In genomic region chr13:107597217-107597616, GRCm38 (mm10) we compare ENCODE assay signal across 22 mouse cellular contexts.
DNase-seq lines count a peak whose midpoint lies in the region; ATAC-seq lines count a peak whose summit lies in the region.
"Had no signal": no experiment of that assay in that cellular context is flagged by ENCODE, and none has a peak within 500 bp of the region (broad histone marks: within the 10 kb centered on the region; RNA-seq: fewer than 3 reads in every experiment).

No protein-coding gene starts in this region.

- DNase-seq in midbrain, embryonic 10.5 days (ENCODE audit: low spot score): no peak
- no peak for DNase-seq in neural tube, embryonic 10.5 days (ENCODE audit: extremely low spot score, low spot score)
- no peak for DNase-seq in hindbrain, embryonic 14.5 days (ENCODE audit: low spot score)
- DNase-seq: adrenal gland, adult 2 months; adrenal gland, postnatal 10 days; adrenal gland, postnatal 25 days; cerebellum, adult 11 months; cerebellum, adult 18-20 months; cerebellum, adult 8-10 months; cerebellum, adult 9-11 months; cerebellum, postnatal 14 days; cerebellum, postnatal 36 days; embryo, embryonic 11 days had no signal

- 0 out of 2 replicates have a peak, but pooled peaks cover 6% of the 10 kb centered on the region for H3K27me3 ChIP-seq in midbrain, embryonic 10.5 days (ENCODE audit: low read depth, poor library complexity, severe bottlenecking)
- H3K27me3 ChIP-seq in midbrain, embryonic 16.5 days (ENCODE audit: control insufficient read depth, insufficient read depth, low read depth, low read length): no peaks in the 10 kb centered on the region
- no peaks in the 10 kb centered on the region for H3K27me3 ChIP-seq in neural tube, embryonic 13.5 days
- no peaks in the 10 kb centered on the region for H3K27me3 ChIP-seq in hindbrain, embryonic 14.5 days (ENCODE audit: control insufficient read depth, insufficient read depth, low read length)
- H3K27me3 ChIP-seq: embryonic facial prominence, embryonic 15.5 days had no signal

- no peak overlapping the region for H3K4me2 ChIP-seq in midbrain, embryonic 16.5 days (ENCODE audit: low read length)
- no peak overlapping the region for H3K4me2 ChIP-seq in neural tube, embryonic 13.5 days
- H3K4me2 ChIP-seq in hindbrain, embryonic 14.5 days (replicated peaks): no peak overlapping the region
- H3K4me2 ChIP-seq: embryonic facial prominence, embryonic 13.5 days; embryonic facial prominence, embryonic 15.5 days; forebrain, embryonic 12.5 days had no signal

- 80% methylated on average over 2 of the region's 2 CpGs for WGBS in midbrain, embryonic 10.5 days
- WGBS in midbrain, embryonic 16.5 days: 72% methylated on average over 2 of the region's 2 CpGs
- 30% methylated on average over 2 of the region's 2 CpGs for WGBS in neural tube, embryonic 13.5 days
- 53% methylated on average over 2 of the region's 2 CpGs for WGBS in hindbrain, embryonic 14.5 days

- no peaks in the 10 kb centered on the region for H3K9me3 ChIP-seq in midbrain, embryonic 10.5 days (replicated peaks)
- no peaks in the 10 kb centered on the region for H3K9me3 ChIP-seq in midbrain, embryonic 16.5 days (replicated peaks; ENCODE audit: control insufficient read depth, low read length, poor library complexity, severe bottlenecking)
- no peaks in the 10 kb centered on the region for H3K9me3 ChIP-seq in neural tube, embryonic 13.5 days
- H3K9me3 ChIP-seq in hindbrain, embryonic 14.5 days (ENCODE audit: control insufficient read depth, low read length): no peaks in the 10 kb centered on the region
- H3K9me3 ChIP-seq: embryonic facial prominence, embryonic 13.5 days; embryonic facial prominence, embryonic 15.5 days; forebrain, embryonic 10.5 days; forebrain, embryonic 12.5 days had no signal

- peaks cover 59% of the 10 kb centered on the region for H3K4me1 ChIP-seq in midbrain, embryonic 10.5 days
- peaks cover 5% of the 10 kb centered on the region for H3K4me1 ChIP-seq in midbrain, embryonic 16.5 days (ENCODE audit: control insufficient read depth, insufficient read depth, low read length)
- peaks cover 40% of the 10 kb centered on the region for H3K4me1 ChIP-seq in neural tube, embryonic 13.5 days (replicated peaks)
- peaks cover 15% of the 10 kb centered on the region for H3K4me1 ChIP-seq in hindbrain, embryonic 14.5 days (replicated peaks; ENCODE audit: control insufficient read depth, insufficient read depth, low read length)
- H3K4me1 ChIP-seq: embryonic facial prominence, embryonic 15.5 days had no signal

- H3K9ac ChIP-seq in midbrain, embryonic 16.5 days (ENCODE audit: low read depth, low read length): no peak overlapping the region
- H3K9ac ChIP-seq in neural tube, embryonic 13.5 days: no peak overlapping the region
- no peak overlapping the region for H3K9ac ChIP-seq in hindbrain, embryonic 14.5 days
- H3K9ac ChIP-seq: embryonic facial prominence, embryonic 13.5 days; embryonic facial prominence, embryonic 15.5 days; forebrain, embryonic 12.5 days had no signal

- no peak for ATAC-seq in midbrain, embryonic 16.5 days
- ATAC-seq in neural tube, embryonic 13.5 days (ENCODE audit: low read depth): peak; percentile 74
- no peak for ATAC-seq in hindbrain, embryonic 14.5 days (ENCODE audit: low FRiP score)
- ATAC-seq: forebrain, embryonic 14.5 days; forebrain, embryonic 16.5 days had no signal

- H3K27ac ChIP-seq in midbrain, embryonic 10.5 days (replicated peaks): peak overlapping the region; percentile 74; the same call in 1 of the 2 replicates
- H3K27ac ChIP-seq in midbrain, embryonic 16.5 days (ENCODE audit: low read length): no peak overlapping the region
- H3K27ac ChIP-seq in neural tube, embryonic 13.5 days (replicated peaks): peak overlapping the region; percentile 38; the same call in 1 of the 2 replicates
- H3K27ac ChIP-seq in hindbrain, embryonic 14.5 days: no peak overlapping the region
- H3K27ac ChIP-seq: embryonic facial prominence, embryonic 13.5 days; embryonic facial prominence, embryonic 15.5 days; forebrain, embryonic 12.5 days had no signal

- H3K36me3 ChIP-seq in midbrain, embryonic 10.5 days: no peaks in the 10 kb centered on the region
- no peaks in the 10 kb centered on the region for H3K36me3 ChIP-seq in midbrain, embryonic 16.5 days (ENCODE audit: control insufficient read depth, insufficient read depth, low read length)
- no peaks in the 10 kb centered on the region for H3K36me3 ChIP-seq in neural tube, embryonic 13.5 days
- no peaks in the 10 kb centered on the region for H3K36me3 ChIP-seq in hindbrain, embryonic 14.5 days (replicated peaks; ENCODE audit: control insufficient read depth, insufficient read depth)
- H3K36me3 ChIP-seq: embryonic facial prominence, embryonic 13.5 days; embryonic facial prominence, embryonic 15.5 days; forebrain, embryonic 10.5 days; forebrain, embryonic 12.5 days had no signal

- no peak overlapping the region for H3K4me3 ChIP-seq in midbrain, embryonic 10.5 days
- H3K4me3 ChIP-seq in midbrain, embryonic 16.5 days (ENCODE audit: low read depth, low read length): no peak overlapping the region
- H3K4me3 ChIP-seq in neural tube, embryonic 13.5 days: no peak overlapping the region
- H3K4me3 ChIP-seq in hindbrain, embryonic 14.5 days (replicated peaks; ENCODE audit: low read length): no peak overlapping the region
- H3K4me3 ChIP-seq: embryonic facial prominence, embryonic 13.5 days; embryonic facial prominence, embryonic 15.5 days; erythroblast, embryonic 14.5 days; forebrain, embryonic 10.5 days; forebrain, embryonic 12.5 days had no signal

Comparison
In these comparisons a context has a peak if more than half of its experiments do, and no peak if none do; other contexts are left out.
1. H3K27ac ChIP-seq: peak in midbrain, embryonic 10.5 days (single experiment) and neural tube, embryonic 13.5 days (single experiment); none in midbrain, embryonic 16.5 days (single experiment) and hindbrain, embryonic 14.5 days (single experiment).